Mouse (Mus musculus): ENCODE measurements around the gene Capza3. TPM values are rescaled to one million over a fixed set of nuclear protein-coding genes. Genes with fewer than 3 reads are reported as not detected.

The Capza3 gene
- not detected in 2 replicates for polyA plus RNA-seq (2012; ENCODE audit: low replicate concordance)

DNA sequence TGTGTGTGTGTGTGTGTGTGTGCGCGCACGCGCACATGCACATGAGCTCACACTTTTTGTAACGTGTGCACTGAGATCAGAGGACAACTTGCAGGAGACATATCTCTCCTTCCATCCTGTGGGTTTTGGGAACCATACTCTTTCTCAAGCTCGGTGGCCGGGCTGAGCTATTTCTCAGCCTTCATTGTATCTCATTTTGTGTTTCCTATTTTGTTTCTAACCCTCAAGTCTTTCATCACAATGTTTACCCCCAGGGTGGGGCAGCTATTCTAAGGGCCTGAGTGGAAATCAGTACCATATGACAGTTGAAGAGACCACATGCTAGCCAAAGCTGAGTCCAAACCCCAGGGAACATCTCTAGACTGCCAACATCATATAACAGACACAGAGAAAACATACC, at the start of gene Capza3:
Capza3 (plus strand) TSS at position 301 of the 400 bp plus-strand sequence.

DNA sequence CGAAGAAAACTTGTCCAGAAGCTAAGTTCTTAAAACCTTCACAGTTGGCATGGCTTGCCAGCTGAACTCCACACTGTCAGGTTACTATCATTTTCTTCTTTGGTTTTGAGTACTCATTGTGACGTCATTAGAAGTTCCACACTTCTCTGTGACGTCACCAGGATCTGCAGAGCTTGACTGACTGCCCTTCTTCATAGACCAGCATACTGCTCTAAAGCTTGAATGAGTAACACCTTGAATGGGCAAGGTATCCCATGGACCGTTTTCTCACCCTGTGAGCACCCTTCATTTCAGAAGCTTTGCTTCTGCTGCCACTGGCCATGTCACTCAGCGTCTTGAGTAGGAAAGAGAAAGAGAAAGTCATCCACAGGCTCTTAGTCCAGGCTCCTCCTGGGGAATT, 305 bp downstream of the Capza3 start, which contains the start of gene Plcz1:
Plcz1 (minus strand) TSS at position 101 of the 400 bp plus-strand sequence.

Other genes with a start within 250 kb of the Capza3 start
- not detected in 2 replicates for gene Plcz1, start 205 bp downstream of the Capza3 start, polyA plus RNA-seq (2012; ENCODE audit: low replicate concordance)

All from leukemia stem cell, adult 10-12 weeks (primary cell).